Mouse (Mus musculus) embryonic facial prominence, embryonic 15.5 days (tissue): Measurements from ENCODE around the gene Yeats2. TPM values are rescaled to one million over a fixed set of nuclear protein-coding genes. Genes with fewer than 3 reads are reported as not detected.
A peak's percentile ranks its signal among the peaks of the same experiment; 100 is the strongest.

Experiments used
- ATAC-seq: fragments of 200-750 bp; cut with Nextera tagmentation; 2 replicates; pipeline ENCODE4 v1.8.0; 2017; ENCODE audit warnings: low read depth, moderate TSS enrichment; ENCODE audit not compliant: insufficient number of reproducible peaks, low FRiP score, low TSS enrichment
- H3K27ac ChIP-seq: fragments of 300-500 bp; sonication (generic); replicated peaks from 2 replicates; pipeline ENCODE4 v1.5.1; 2015; ENCODE audit warnings: mild to moderate bottlenecking, inconsistent platforms
- H3K27me3 ChIP-seq: fragments of 300-500 bp; sonication (generic); 2 replicates; pipeline ENCODE4 v1.6.1; 2015; ENCODE audit warnings: inconsistent platforms
- H3K36me3 ChIP-seq: fragments of 300-500 bp; sonication (generic); 2 replicates; pipeline ENCODE4 v1.6.1; 2015; ENCODE audit warnings: mild to moderate bottlenecking, inconsistent platforms
- H3K4me1 ChIP-seq: fragments of 300-500 bp; sonication (generic); 2 replicates; pipeline ENCODE4 v1.6.1; 2015; ENCODE audit warnings: inconsistent platforms
- H3K4me2 ChIP-seq: fragments of 300-500 bp; sonication (generic); replicated peaks from 2 replicates; pipeline ENCODE4 v1.6.1; 2015; ENCODE audit warnings: mild to moderate bottlenecking, inconsistent platforms
- H3K4me3 ChIP-seq: fragments of 300-500 bp; sonication (generic); replicated peaks from 2 replicates; pipeline ENCODE4 v1.5.1; 2015; ENCODE audit warnings: mild to moderate bottlenecking, inconsistent platforms
- H3K9ac ChIP-seq: fragments of 300-500 bp; sonication (generic); 2 replicates; pipeline ENCODE4 v1.6.1; 2015; ENCODE audit warnings: inconsistent platforms
- H3K9me3 ChIP-seq: fragments of 300-500 bp; sonication (generic); replicated peaks from 2 replicates; pipeline ENCODE4 v1.6.1; 2016; ENCODE audit warnings: inconsistent platforms
- WGBS: fragments of 180-500 bp; shearing (Covaris S2); methylation state at CpG from one replicate; pipeline ENCODE4 v1.1.7; 2015; 5-methylcytosine and 5-hydroxymethylcytosine counted together
- polyA plus RNA-seq: library from polyadenylated mRNA; unstranded; fragments of >200 nt; fragmentation: Nextera tagmentation; extraction: Ambion mirVana; gene quantifications from 2 replicates; pipeline ENCODE4 v1.2.1, GENCODE M21; 2015

The Yeats2 gene
- polyA plus RNA-seq = 28.6 and 30.4 TPM in 2 replicates

GRCm38 (mm10) chr16:20140772-20141531 lies at the start of gene Yeats2:
Gene Yeats2, plus strand, starts transcription at chr16:20141063.
- H3K4me2 ChIP-seq = peak within 1 kb of the TSS; percentile 59
- under 1% methylated on average over 86 of the region's 92 CpGs for WGBS
- peak within 1 kb of the TSS; percentile 94 for H3K27ac ChIP-seq
- no peaks in the 10 kb centered on the region for H3K9me3 ChIP-seq
- peak within 1 kb of the TSS; percentile 91 for H3K9ac ChIP-seq
- H3K4me1 ChIP-seq = peaks cover 15% of the 10 kb centered on the region
- peak; percentile 95 for ATAC-seq
- no peaks in the 10 kb centered on the region for H3K36me3 ChIP-seq
- peak within 1 kb of the TSS; percentile 81 for H3K4me3 ChIP-seq
- no peaks in the 10 kb centered on the region for H3K27me3 ChIP-seq

DNA sequence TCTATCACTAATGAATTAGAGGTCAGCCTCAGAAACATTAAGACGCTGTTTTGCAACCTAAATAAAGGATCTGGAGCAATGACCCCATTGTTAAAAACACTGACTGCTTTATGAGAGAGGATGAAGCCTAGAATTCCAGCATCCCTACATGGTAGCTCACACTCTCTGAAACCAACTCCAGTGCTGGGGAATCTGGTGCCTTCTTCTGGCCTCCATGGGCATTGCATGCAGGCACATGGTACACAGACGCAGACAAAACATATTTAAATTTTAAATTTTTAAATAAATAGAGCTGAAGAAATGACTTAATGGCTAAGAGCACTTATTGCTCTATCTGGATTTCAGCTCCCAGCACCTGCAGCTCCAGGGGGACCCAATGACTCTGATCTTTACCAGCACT lies 44.9 kb upstream of the Yeats2 start:
- no peak overlapping the region for H3K9ac ChIP-seq
- H3K36me3 ChIP-seq = no peaks in the 10 kb centered on the region
- 78% methylated on average over 2 of the region's 2 CpGs for WGBS
- ATAC-seq = no peak
- no peaks in the 10 kb centered on the region for H3K4me1 ChIP-seq
- no peaks in the 10 kb centered on the region for H3K9me3 ChIP-seq
- H3K4me3 ChIP-seq = no peak overlapping the region
- H3K4me2 ChIP-seq = no peak overlapping the region
- no peaks in the 10 kb centered on the region for H3K27me3 ChIP-seq
- no peak overlapping the region for H3K27ac ChIP-seq

- under 1% methylated on average over 29 of the region's 29 CpGs for WGBS
Measured at GRCm38 (mm10) chr16:20097069-20097710, 43.7 kb upstream of the Yeats2 start, which contains the start of gene Klhl24. Gene Klhl24, plus strand, starts transcription at chr16:20097542.

DNA sequence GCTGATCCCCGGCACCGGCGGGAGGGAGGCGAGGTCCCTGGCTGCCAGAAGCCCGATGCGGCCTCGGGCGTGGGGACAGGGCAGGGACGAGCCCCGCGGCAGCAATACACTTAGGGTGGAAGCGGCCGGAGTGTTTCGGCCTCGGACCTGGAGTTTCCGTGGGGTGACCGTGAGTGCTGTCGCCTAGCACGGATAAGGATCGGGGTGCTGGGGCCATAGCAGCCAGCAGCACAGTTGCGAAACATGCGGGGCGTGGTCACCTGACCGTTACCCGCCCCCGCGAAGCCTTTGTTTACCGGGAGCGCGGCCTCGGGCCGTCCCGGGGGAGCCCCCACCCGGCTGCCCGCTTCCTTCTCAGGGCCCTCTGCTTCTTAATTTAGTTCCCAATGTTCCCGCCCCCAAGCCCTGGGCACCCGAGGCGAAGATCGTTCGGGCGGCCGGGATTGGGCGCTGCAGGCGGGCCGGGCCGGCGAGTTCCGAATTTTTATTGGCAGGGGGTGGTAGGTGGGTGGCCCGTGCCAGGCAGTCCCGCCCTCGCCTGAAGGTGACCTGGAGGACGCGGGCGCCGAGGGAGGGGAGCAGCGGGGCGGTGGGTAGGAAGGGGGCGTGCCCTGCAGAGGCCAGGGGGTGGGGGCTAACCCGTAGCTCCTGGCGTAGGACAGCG lies 43.0 kb upstream of the Yeats2 start:
- Histone ChIP-seq H3K27me3 (no peaks in the 10 kb centered on the region), H3K9me3 (0 out of 2 replicates have a peak, but pooled peaks cover 4% of the 10 kb centered on the region), H3K4me3 (peak overlapping the region; percentile 87), H3K36me3 (peaks cover 5% of the 10 kb centered on the region), H3K27ac (peak overlapping the region; percentile 98), H3K9ac (peak overlapping the region; percentile 93), H3K4me2 (peak overlapping the region; percentile 67), H3K4me1 (no peaks in the 10 kb centered on the region)
- peak; percentile 90 for ATAC-seq
- WGBS = under 1% methylated on average over 60 of the region's 61 CpGs

More at GRCm38 (mm10) chr16:20097069-20097710, 43.7 kb upstream of the Yeats2 start, which contains the start of gene Klhl24:
- Histone ChIP-seq H3K4me2 (peak within 1 kb of the TSS; percentile 67), H3K9ac (peak within 1 kb of the TSS; percentile 93), H3K4me3 (peak within 1 kb of the TSS; percentile 87), H3K4me1 (no peaks in the 10 kb centered on the region), H3K9me3 (no peaks in the 10 kb centered on the region), H3K27me3 (no peaks in the 10 kb centered on the region), H3K36me3 (no peaks in the 10 kb centered on the region), H3K27ac (peak within 1 kb of the TSS; percentile 98)
- ATAC-seq = peak; percentile 96

- H3K9ac ChIP-seq = peak overlapping the region; percentile 93
- H3K4me3 ChIP-seq = peak overlapping the region; percentile 87
- H3K27ac ChIP-seq = peak overlapping the region; percentile 98
- no peaks in the 10 kb centered on the region for H3K4me1 ChIP-seq
- WGBS = 7% methylated on average over 4 of the region's 4 CpGs
- H3K36me3 ChIP-seq = peaks cover 9% of the 10 kb centered on the region
- ATAC-seq = no peak
- H3K4me2 ChIP-seq = peak overlapping the region; percentile 67
- 0 out of 2 replicates have a peak, but pooled peaks cover 4% of the 10 kb centered on the region for H3K9me3 ChIP-seq
- H3K27me3 ChIP-seq = no peaks in the 10 kb centered on the region
Measured at GRCm38 (mm10) chr16:20098375-20098727, 42.5 kb upstream of the Yeats2 start.

GRCm38 (mm10) chr16:20098866-20099629 lies 41.8 kb upstream of the Yeats2 start:
- Histone ChIP-seq H3K4me1 (no peaks in the 10 kb centered on the region), H3K4me3 (no peak overlapping the region), H3K36me3 (peaks cover 16% of the 10 kb centered on the region), H3K27me3 (no peaks in the 10 kb centered on the region), H3K9ac (no peak overlapping the region), H3K4me2 (no peak overlapping the region), H3K27ac (no peak overlapping the region), H3K9me3 (peaks cover 11% of the 10 kb centered on the region)
- ATAC-seq = no peak
- 87% methylated on average over 6 of the region's 6 CpGs for WGBS

GRCm38 (mm10) chr16:20106996-20107395 lies 33.9 kb upstream of the Yeats2 start:
- 95% methylated on average over 8 of the region's 8 CpGs for WGBS
- Histone ChIP-seq H3K27ac (no peak overlapping the region), H3K36me3 (peaks cover 67% of the 10 kb centered on the region), H3K4me1 (no peaks in the 10 kb centered on the region), H3K9ac (no peak overlapping the region), H3K9me3 (peaks cover 13% of the 10 kb centered on the region), H3K4me3 (no peak overlapping the region), H3K27me3 (no peaks in the 10 kb centered on the region), H3K4me2 (no peak overlapping the region)
- ATAC-seq = no peak

DNA sequence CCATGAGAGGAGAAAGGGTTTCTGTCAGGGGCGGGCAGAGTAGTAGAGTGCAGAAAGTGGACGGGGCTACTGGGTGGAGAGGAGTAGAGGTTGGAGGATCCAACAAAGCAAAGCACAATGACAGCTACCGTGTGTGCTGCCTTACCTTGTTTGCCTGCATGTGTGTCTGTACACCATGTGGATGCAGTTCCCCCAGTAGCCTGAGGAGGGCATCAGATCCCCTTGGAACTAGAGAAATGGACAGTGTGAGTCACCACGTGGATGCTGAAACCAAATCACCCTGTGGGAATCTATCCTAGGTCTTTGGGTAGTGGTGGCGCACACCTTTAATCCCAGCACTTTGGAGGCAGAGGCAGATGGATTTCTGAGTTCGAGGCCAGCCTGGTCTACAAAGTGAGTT lies 31.9 kb upstream of the Yeats2 start:
- Histone ChIP-seq H3K36me3 (peaks cover 55% of the 10 kb centered on the region), H3K27me3 (no peaks in the 10 kb centered on the region), H3K9ac (no peak overlapping the region), H3K4me3 (no peak overlapping the region), H3K27ac (no peak overlapping the region), H3K9me3 (0 out of 2 replicates have a peak, but pooled peaks cover 3% of the 10 kb centered on the region), H3K4me2 (no peak overlapping the region), H3K4me1 (no peaks in the 10 kb centered on the region)
- WGBS = 94% methylated on average over 6 of the region's 6 CpGs
- no peak for ATAC-seq

DNA sequence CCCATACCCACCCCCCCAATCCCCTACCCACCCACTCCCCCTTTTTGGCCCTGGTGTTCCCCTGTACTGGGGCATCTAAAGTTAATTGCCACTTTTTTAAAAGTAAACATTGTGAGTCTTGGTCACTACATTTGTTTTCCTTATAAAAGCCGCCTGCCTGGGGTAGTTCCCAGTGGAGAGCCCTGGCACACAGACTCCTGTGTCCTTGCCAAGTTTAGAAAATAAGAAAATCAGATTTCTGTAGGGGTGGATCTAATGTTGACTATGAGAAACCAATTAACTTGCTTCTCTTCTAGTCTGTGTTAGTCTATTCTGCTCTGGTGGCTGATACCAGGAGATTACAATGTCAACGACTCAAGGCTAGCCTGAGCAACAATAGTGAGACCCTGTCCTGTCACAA lies 28.2 kb upstream of the Yeats2 start:
- ATAC-seq = no peak
- no peak overlapping the region for H3K9ac ChIP-seq
- H3K9me3 ChIP-seq = no peaks in the 10 kb centered on the region
- 76% methylated on average over 2 of the region's 2 CpGs for WGBS
- H3K4me2 ChIP-seq = no peak overlapping the region
- H3K4me1 ChIP-seq = no peaks in the 10 kb centered on the region
- H3K36me3 ChIP-seq = peaks cover 47% of the 10 kb centered on the region
- H3K27ac ChIP-seq = no peak overlapping the region
- H3K4me3 ChIP-seq = no peak overlapping the region
- H3K27me3 ChIP-seq = no peaks in the 10 kb centered on the region

- no peak overlapping the region for H3K27ac ChIP-seq
- ATAC-seq = no peak
Measured at GRCm38 (mm10) chr16:20116069-20116468, 24.8 kb upstream of the Yeats2 start.

More at GRCm38 (mm10) chr16:20116069-20116468, 24.8 kb upstream of the Yeats2 start:
- Histone ChIP-seq H3K9ac (no peak overlapping the region), H3K36me3 (peaks cover 40% of the 10 kb centered on the region), H3K4me3 (no peak overlapping the region), H3K27me3 (no peaks in the 10 kb centered on the region), H3K4me1 (no peaks in the 10 kb centered on the region), H3K4me2 (no peak overlapping the region), H3K9me3 (no peaks in the 10 kb centered on the region)
- 75% methylated on average over 4 of the region's 4 CpGs for WGBS
